Mouse (Mus musculus): ENCODE results near the gene Mfap4. TPM values are rescaled to one million over a fixed set of nuclear protein-coding genes. Genes with fewer than 3 reads are reported as not detected.

The Mfap4 gene
- 10 to 100 TPM; 43.3 to 50.0 TPM for total RNA-seq (2021)

DNA sequence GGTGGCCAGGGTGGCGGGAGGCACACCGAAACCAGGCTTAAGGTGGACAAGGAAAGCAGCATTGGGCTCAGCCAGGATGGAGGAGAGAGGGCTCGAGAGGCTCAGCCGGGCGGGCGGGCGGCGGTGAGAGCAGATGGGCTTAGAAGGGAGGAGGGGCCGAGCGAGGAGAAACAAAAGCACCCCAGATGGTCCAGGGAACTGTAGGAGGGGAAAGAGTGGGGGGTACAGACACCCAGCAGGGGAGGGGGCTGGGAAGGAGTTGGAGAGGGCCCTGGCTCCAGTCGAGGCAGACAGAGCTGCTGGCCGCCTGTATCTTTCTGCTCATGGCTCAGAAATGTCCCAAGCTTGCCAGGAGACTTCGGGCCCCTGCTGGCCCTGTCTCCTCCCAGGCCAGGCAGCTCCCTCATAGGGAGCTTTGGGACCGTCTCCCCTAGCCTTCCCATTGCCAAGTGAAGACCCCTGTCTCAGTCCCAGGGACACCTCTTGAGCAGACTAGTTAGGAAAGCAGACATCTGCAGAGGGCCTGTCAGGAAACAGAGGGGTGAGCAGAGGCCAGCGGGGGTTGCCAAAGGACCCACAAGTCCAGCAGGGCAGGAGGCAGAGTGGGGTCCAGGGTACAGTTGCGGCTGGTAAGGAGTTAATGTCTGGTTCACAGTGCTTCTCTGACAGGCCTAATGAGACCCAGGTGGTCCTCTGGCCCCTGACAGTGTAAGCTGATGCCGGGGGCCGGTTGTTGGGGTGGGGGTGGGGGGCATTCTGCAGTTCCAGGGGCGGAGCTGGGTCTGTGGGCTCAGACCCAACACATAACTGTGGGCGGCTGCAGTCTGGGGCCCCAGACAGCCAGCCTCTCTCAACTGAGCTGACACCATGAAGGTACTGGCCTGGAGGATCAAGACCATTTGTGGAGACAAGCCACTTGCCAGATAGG is at the start of gene Mfap4:
TSS of gene Mfap4 (plus strand) at position 819 of the 928 bp plus-strand sequence.
- intact Hi-C loops (cut with DNase I): no loop called here
- DNase-seq (ENCODE audit: low spot score): peak; percentile 49

GRCm38 (mm10) chr11:61436298-61436697 is 48.9 kb upstream of the Mfap4 start:
- intact Hi-C loops (cut with DNase I): no loop called here
- no peak for DNase-seq (ENCODE audit: low spot score)

GRCm38 (mm10) chr11:61439170-61439569 is 46.1 kb upstream of the Mfap4 start:
- intact Hi-C loops (cut with DNase I): no loop called here
- no peak for DNase-seq (ENCODE audit: low spot score)

GRCm38 (mm10) chr11:61440416-61440815 is 44.8 kb upstream of the Mfap4 start:
- no peak for DNase-seq (ENCODE audit: low spot score)
- intact Hi-C loops (cut with DNase I): no loop called here

DNA sequence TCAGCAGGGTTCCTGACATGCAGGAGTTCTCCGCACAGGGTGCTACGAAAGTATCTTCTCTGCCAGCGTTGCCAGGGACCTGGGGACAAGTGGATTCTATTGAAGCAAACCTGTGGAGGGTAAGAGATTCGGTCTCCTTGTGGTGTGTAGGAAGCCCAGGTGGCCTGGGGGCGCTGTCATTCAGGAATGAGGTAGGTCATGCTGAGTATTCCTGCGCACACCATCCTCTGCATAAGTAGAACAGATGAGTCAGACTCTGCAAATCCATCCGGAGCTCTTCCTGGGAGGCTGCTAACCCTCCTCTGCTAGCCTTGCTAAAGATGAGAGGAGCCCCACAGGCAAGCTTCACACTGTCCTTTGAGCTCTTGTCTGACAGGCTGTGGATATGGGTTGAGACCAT is 43.6 kb upstream of the Mfap4 start:
- intact Hi-C loops (cut with DNase I): no loop called here
- no peak for DNase-seq (ENCODE audit: low spot score)

DNA sequence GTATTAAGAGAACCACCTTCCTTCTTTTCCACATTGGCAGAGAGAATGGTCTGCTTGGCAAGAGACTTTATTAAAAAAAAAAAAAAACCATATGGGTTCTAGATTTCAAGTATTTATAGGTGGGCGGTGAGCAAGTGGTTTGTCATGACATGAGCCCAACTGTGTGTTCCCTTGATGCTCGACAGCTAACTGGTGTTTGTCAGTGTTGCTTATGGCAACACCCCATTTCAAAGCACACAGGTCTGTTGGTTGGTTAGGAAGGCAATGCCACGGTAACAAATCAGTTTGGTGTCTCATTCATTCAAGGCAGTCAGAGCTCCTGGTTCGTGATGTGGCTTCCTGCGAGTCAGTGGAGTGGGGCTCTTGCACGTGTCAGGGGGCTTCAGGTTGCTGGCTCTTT is 41.4 kb upstream of the Mfap4 start:
- intact Hi-C loops (cut with DNase I): no loop called here

GRCm38 (mm10) chr11:61447296-61447695 is 37.9 kb upstream of the Mfap4 start:
- no peak for DNase-seq (ENCODE audit: low spot score)
- intact Hi-C loops (cut with DNase I): no loop called here

More for the DNA sequence above, 41.4 kb upstream of the Mfap4 start:
- no peak for DNase-seq (ENCODE audit: low spot score)

GRCm38 (mm10) chr11:61448041-61448440 is 37.2 kb upstream of the Mfap4 start:
- DNase-seq (ENCODE audit: low spot score): no peak
- intact Hi-C loops (cut with DNase I): no loop called here

DNA sequence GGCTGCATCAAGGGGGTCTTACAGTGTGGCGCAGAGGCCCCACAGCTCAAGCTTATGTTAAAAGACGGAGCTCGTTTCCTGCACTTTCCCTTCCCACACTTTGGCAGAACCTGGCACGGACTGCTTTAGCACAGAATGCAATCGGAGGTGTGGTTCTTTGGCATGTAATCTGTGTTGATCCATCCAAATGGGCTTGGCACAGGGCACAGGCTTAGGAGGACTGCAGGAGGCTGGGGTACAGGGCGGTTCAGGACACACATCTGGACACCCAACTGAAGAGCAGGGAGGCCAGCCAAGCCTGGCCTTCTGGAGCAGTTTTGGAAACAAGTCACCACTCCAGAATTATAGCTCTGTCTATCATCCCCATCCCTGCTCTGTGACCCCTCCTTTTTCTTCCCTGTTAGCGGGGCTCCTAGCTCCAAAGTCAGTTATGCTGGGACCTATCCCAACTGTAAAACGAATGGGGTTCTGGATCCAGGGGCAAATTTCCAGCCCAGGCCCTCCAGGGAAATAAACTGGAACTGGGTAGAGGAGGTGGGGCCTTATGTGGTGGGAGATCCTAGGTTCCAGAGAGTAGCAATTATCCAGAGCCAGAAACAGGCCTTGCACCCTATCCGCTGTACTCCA is 36.5 kb upstream of the Mfap4 start:
- intact Hi-C loops (cut with DNase I): no loop called here
- DNase-seq (ENCODE audit: low spot score): peak; percentile 51

DNA sequence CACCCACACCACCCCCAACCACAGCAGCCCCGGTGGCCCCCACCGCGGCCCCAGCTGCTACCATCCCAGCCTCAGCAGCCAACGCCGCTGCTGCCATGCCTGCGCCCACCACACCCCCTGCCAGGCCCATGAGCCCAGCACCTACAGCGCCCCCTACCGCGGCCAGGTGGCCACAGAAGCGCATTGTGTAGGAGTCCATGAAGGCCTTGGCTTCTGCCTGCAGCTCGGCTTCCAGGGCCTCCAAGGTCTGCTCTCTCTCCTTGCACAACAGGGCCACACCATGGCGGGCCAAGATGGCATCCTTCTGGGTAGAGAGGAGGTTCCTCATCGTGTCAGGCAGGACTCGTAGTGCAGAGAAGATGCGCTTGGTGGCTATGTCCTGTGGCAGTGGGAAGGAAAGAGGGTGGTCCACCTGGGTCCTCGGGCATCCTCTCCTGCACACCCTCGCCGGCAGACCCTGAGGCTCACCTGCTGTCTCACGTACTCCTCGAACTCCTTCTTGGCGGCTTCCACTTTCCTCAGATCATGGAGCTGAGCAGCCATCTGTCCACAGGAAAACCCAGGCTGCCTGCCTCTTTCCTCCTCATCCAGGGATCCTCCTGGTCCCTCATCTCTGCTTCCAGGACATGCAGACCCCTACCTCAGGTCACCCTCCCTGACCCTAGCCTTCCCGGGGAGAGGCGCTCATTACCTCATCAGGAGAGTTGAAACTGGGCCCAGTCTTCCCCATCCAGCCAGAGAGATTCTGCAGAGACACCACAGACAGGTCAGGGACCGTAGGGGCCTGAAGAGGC is 35.5 kb upstream of the Mfap4 start:
- intact Hi-C loops (cut with DNase I): no loop called here

GRCm38 (mm10) chr11:61464071-61464470 is 21.2 kb upstream of the Mfap4 start:
- no peak for DNase-seq (ENCODE audit: low spot score)
- intact Hi-C loops (cut with DNase I): no loop called here

More for the DNA sequence above, 35.5 kb upstream of the Mfap4 start:
- DNase-seq (ENCODE audit: low spot score): no peak

DNA sequence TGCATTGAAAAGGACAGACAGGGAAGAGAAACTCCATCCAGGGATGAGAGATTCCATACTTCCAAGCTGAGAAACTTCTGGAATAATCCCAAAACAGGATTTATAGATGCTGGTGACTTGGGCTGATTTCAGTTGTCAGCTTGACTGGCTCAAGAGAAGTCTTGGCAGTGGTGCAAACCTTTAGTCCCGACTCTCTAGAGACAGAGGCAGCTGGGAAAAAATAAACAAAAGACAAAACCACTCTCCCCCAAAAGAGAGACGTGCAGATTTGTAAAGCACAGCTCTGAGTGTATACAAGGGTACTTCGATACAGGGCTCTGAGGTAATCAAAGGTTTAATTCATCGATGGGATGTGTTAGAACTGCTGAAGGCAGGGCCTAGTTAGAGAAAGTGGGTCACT is 19.8 kb upstream of the Mfap4 start:
- no peak for DNase-seq (ENCODE audit: low spot score)
- intact Hi-C loops (cut with DNase I): no loop called here

DNA sequence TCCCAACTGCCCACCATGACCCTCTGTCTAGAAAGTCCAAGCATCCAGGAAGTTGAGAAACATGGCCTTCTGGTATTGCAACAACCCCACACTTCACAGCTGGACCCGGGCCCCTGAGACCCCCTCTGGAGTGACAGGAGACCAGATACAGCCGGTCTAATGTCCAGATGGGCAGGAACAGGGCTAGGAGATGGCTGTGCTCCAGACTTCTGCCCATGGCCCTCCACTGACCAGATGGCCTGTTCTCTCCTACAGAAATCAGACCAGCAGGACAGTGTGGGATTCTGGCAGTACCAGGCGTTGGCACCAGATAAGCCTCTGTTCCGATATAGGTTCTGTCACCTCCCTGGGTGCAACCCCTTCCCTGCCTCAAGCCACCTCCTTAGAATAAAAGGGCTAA is 16.7 kb upstream of the Mfap4 start:
- DNase-seq (ENCODE audit: low spot score): no peak
- intact Hi-C loops (cut with DNase I): no loop called here

- intact Hi-C loops (cut with DNase I): no loop called here
These were observed 15.8 kb upstream of the Mfap4 start for GRCm38 (mm10) chr11:61469317-61469917.

GRCm38 (mm10) chr11:61470880-61471279 is 14.4 kb upstream of the Mfap4 start:
- intact Hi-C loops (cut with DNase I): no loop called here

More at GRCm38 (mm10) chr11:61469317-61469917, 15.8 kb upstream of the Mfap4 start:
- no peak for DNase-seq (ENCODE audit: low spot score)

GRCm38 (mm10) chr11:61473630-61474029 is 11.6 kb upstream of the Mfap4 start:
- intact Hi-C loops (cut with DNase I): no loop called here
- no peak for DNase-seq (ENCODE audit: low spot score)

More at GRCm38 (mm10) chr11:61470880-61471279, 14.4 kb upstream of the Mfap4 start:
- no peak for DNase-seq (ENCODE audit: low spot score)

DNA sequence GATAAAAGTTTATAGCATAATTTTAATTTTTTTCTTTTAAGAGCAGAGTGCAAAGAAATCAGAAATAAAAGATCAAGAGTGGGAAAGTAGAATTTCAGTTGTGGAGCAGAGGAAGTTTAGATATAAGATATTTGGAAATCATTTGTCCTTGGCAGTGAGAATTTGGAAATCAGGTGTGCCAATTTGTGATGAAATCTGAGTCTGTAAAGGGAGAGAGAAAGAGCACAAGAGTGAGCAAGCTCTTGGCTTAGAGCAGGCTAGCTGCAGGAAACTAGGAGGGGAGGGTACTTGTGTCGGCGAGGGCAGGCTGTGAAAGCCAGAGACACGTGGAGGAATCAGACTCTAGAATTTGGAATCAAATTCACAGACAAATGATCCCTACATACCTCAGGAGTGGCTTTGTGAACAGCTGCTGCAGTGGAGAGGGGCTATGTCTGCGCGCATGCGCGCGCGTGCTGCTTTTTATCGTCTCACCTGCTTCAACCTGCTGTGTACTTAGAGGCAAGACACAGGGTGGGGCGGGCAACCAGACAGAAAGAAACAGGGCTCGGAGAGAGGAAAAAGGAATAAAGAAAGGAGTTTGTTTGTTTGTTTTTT is 8.3 kb upstream of the Mfap4 start:
- intact Hi-C loops (cut with DNase I): no loop called here
- no peak for DNase-seq (ENCODE audit: low spot score)

GRCm38 (mm10) chr11:61477566-61478508 is 7.4 kb upstream of the Mfap4 start:
- intact Hi-C loops (cut with DNase I): no loop called here

GRCm38 (mm10) chr11:61478788-61479187 is 6.4 kb upstream of the Mfap4 start:
- no peak for DNase-seq (ENCODE audit: low spot score)
- intact Hi-C loops (cut with DNase I): no loop called here

More at GRCm38 (mm10) chr11:61477566-61478508, 7.4 kb upstream of the Mfap4 start:
- no peak for DNase-seq (ENCODE audit: low spot score)

Data from heart, postnatal 25 days (tissue).